Mouse (Mus musculus) G1E (cell line): Measurements from ENCODE around the gene Gm527. TPM values are rescaled to one million over a fixed set of nuclear protein-coding genes. Genes with fewer than 3 reads are reported as not detected.
A peak's percentile ranks its signal among the peaks of the same experiment; 100 is the strongest.

Experiments used
- ATAC-seq: 2 replicates; pipeline ENCODE4 v1.8.0; 2016; ENCODE audit warnings: mild to moderate bottlenecking; ENCODE audit not compliant: insufficient number of reproducible peaks, poor library complexity, low FRiP score, severe bottlenecking; ENCODE audit errors: extremely low read depth
- DNase-seq: peaks from one replicate; pipeline ENCODE4 v3.0.0; 2012; ENCODE audit warnings: low spot score
- H3K27me3 ChIP-seq: 2 replicates; pipeline ENCODE4 v1.6.1; 2012; ENCODE audit warnings: mild to moderate bottlenecking, low read length, inconsistent platforms; ENCODE audit not compliant: insufficient read depth
- H3K36me3 ChIP-seq: replicated peaks from 2 replicates; pipeline ENCODE3; 2012; ENCODE audit warnings: mild to moderate bottlenecking, inconsistent platforms
- H3K4me1 ChIP-seq: 2 replicates; pipeline ENCODE4 v1.6.1; 2012; ENCODE audit warnings: low read depth, low read length, inconsistent platforms, mixed read lengths; ENCODE audit not compliant: insufficient read depth
- H3K4me3 ChIP-seq: 2 replicates; pipeline ENCODE4 v1.5.1; 2012; ENCODE audit warnings: low read depth, mild to moderate bottlenecking, inconsistent platforms, low read length, moderate library complexity, mixed read lengths
- H3K9me3 ChIP-seq: replicated peaks from 2 replicates; pipeline ENCODE4 v1.6.1; 2012; ENCODE audit warnings: inconsistent platforms
- CTCF ChIP-seq: IDR thresholded peaks from 2 replicates; pipeline ENCODE4 v1.5.1; 2012; ENCODE audit warnings: low read depth, low read length, inconsistent platforms, mixed read lengths
- GATA1 ChIP-seq: IDR thresholded peaks from 2 replicates; pipeline ENCODE4 v1.6.1; 2012; ENCODE audit warnings: borderline replicate concordance, low read length, inconsistent platforms, mixed read lengths
- GATA2 ChIP-seq: IDR thresholded peaks from 2 replicates; pipeline ENCODE4 v1.6.1; 2012; ENCODE audit warnings: low read depth, low read length, inconsistent platforms, borderline replicate concordance
- POLR2AphosphoS5 ChIP-seq: IDR thresholded peaks from 2 replicates; pipeline ENCODE4 v1.6.1; 2012; ENCODE audit warnings: low read depth, low read length, inconsistent platforms; ENCODE audit not compliant: insufficient replicate concordance
- TAL1 ChIP-seq: conservative IDR thresholded peaks from 2 replicates; pipeline ENCODE4 v1.6.1; 2012; ENCODE audit warnings: low read depth, low read length, inconsistent platforms, mixed read lengths
- polyA plus RNA-seq: library from polyadenylated mRNA; stranded (reverse); fragments of >175 nt; gene quantifications from 2 replicates; pipeline ENCODE4 v1.2.3, GENCODE M21; 2012
- total RNA-seq, 2 experiments: library from RNA; stranded (forward) in 1 of 2; stranded (reverse) in 1 of 2; fragments of 200-1000 nt in 1 of 2; fragments of >200 nt in 1 of 2; fragmentation: Nextera tagmentation in 1 of 2; gene quantifications; 2 replicates each; pipeline ENCODE4 v1.2.3; 2014 to 2017

Gene Gm527
- total RNA-seq (2014; fragmentation: Nextera tagmentation) (7.1 and 13.8 TPM in 2 replicates), total RNA-seq (2017) (16.6 and 17.0 TPM in 2 replicates), polyA plus RNA-seq (0.75 and 0.89 TPM in 2 replicates)

DNA sequence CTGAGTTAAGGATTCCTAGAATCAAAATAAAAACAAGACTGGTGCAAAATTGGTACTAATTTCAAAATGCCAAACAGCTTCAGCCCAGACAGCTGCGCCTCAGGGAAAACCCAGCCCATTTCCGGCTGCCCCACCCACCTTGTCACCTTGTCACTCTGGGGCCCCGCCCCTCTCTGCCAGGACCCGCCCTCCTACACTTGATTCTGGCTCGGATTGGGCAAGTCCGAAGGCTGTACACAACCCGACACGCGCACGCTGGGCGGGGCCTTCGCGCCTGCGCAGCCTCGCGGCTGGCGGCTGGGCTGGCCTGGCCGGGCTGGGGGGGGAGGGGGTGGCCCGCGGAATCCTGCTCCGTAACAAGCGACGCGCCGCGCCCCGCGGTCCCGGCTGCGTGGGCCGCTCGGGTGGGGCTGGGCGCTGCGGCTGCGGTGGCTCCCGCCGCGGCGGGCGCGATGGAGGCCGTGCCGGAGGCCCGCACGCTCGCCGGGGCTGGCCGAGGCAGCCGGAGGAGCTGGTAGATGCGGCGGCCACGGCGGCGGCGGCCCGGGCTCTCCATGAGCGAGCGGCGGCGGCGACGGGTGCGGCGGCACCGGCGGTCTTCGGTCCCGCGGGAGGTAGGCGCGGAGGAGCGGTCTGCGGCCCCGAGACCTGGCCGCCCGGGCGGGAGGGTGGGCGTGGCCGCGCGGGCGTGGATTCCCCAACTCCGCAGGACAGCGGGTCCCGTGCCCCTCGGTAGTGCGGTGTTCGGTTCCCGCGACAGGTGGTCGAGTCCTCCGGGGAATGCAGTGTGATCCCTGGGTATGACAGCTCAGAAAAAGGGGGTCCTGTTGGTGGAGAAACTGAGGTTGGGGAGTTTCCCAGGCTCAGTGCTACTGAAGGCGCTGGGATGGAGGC is at the start of gene Gm527:
Gene Gm527 (plus strand): TSS at position 329 of the 894 bp plus-strand sequence.
- TF ChIP-seq GATA2: no peak
- TF ChIP-seq POLR2AphosphoS5: no peak
- TF ChIP-seq GATA1: no peak
- TF ChIP-seq CTCF: no peak
- TF ChIP-seq TAL1: no peak
- peak; percentile 100 for ATAC-seq
- peak within 1 kb of the TSS; percentile 79 for H3K4me3 ChIP-seq
- peaks cover 16% of the 10 kb centered on the region for H3K4me1 ChIP-seq
- H3K27me3 ChIP-seq: peaks cover 16% of the 10 kb centered on the region
- no peaks in the 10 kb centered on the region for H3K36me3 ChIP-seq
- no peaks in the 10 kb centered on the region for H3K9me3 ChIP-seq
- DNase-seq: peak; percentile 86

DNA sequence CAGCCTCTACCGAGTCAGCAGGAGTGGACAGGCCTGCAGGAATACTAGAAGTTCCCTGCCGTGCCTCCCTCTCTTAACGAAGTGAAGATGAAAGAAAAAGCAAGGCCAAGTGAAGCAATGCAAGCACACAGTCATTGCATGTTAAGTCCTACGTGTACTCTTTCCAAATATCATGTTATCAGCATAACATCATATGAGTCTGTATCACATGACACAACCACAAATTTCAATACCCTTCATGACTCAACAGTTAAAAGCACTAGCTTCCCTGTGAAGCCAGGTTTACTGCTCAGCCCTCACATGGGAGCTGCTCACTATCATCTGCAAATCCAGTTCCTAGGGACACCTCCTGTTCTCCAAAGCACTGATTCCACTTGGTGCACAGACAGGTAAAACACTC is 46.6 kb upstream of the Gm527 start:
- no peak overlapping the region for H3K4me3 ChIP-seq
- TF ChIP-seq POLR2AphosphoS5: no peak
- TF ChIP-seq CTCF: no peak
- TF ChIP-seq GATA2: no peak
- TF ChIP-seq TAL1: no peak
- no peak for TF ChIP-seq GATA1
- no peaks in the 10 kb centered on the region for H3K27me3 ChIP-seq
- no peaks in the 10 kb centered on the region for H3K4me1 ChIP-seq
- no peaks in the 10 kb centered on the region for H3K36me3 ChIP-seq
- no peaks in the 10 kb centered on the region for H3K9me3 ChIP-seq
- peak; percentile 63 for ATAC-seq
- no peak for DNase-seq

DNA sequence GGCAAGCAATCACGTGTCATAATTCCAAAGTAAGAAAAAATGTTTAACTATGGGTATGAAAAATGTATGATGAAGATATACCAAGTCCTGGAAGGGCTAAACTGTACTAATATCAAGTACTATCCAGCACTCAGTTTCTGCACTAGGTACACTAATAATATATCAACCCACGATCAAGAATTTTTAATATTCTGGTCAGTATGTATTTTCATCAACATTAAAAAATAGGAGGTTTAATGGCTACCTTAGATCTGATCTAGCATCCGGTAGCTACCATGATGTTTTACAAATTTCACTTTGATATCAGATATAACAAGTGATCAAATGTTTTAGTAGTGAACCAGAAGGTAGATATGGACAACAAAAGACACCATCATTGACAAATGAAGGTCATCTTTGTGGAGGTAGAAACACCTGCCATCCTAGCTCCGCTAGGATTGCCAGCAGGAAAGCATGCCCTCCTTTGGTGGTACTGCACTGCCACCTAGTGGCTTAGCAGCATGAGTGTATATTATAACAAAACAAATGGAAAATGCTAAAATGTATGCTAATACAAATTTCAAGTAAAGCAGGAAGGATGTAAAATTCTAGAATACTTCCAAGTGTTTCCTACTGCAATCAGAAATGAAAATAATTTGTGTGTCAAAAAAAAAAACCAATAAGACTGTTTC is 20.5 kb upstream of the Gm527 start:
- Histone ChIP-seq H3K9me3 (no peaks in the 10 kb centered on the region), H3K27me3 (peaks cover 2% of the 10 kb centered on the region; the same call in 1 of the 2 replicates), H3K4me3 (no peak overlapping the region), H3K36me3 (no peaks in the 10 kb centered on the region), H3K4me1 (no peaks in the 10 kb centered on the region)
- TF ChIP-seq GATA1: no peak
- TF ChIP-seq CTCF: peak; percentile 67
- peak; percentile 29 for DNase-seq
- peak; percentile 73 for ATAC-seq

DNA sequence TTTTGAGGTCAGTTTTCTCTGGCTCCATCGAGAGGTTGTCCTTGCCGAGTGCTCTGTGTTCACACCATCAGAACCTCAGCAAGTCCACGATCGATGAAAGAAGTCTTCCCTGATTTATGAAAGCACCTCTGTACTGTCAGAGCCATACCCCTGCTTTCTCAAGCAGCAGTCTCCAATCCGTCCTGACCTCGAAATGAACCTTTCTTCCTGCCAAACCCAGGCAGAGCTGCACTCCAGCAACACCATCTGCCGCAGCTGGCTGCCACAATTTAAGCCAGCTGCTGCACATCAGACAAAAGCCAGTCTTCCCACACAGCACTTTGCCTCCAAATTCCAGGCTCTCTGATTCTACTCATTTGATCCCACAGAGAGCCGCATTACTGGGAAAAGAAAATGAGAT is 15.2 kb upstream of the Gm527 start:
- no peaks in the 10 kb centered on the region for H3K4me1 ChIP-seq
- DNase-seq (no peak), ATAC-seq (no peak)
- H3K27me3 ChIP-seq: peaks cover 6% of the 10 kb centered on the region
- TF ChIP-seq POLR2AphosphoS5 (no peak), CTCF (no peak), TAL1 (no peak), GATA2 (no peak), GATA1 (no peak)
- no peaks in the 10 kb centered on the region for H3K9me3 ChIP-seq
- no peak overlapping the region for H3K4me3 ChIP-seq
- H3K36me3 ChIP-seq: no peaks in the 10 kb centered on the region

DNA sequence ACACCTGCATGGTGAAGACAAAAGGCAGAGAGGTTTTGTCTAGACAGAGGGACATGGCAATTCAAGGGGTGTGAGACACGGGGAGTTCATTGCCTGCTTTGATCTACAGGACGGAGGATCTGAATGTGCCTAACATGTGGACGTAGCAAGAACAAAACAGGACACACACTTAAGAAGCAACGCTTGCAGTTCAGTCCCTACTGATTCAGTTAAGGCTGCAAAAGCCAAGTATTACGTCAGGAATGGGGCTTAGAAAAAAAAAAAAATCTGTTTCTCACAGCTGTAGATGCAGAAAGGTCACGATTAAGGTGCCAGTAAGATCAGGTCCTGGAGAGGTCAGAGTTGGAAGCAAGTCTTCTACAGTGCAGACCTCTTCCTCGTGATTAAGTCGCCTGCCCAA is 14.5 kb upstream of the Gm527 start:
- DNase-seq (no peak), ATAC-seq (no peak)
- H3K9me3 ChIP-seq: no peaks in the 10 kb centered on the region
- no peak for TF ChIP-seq GATA1
- no peak for TF ChIP-seq POLR2AphosphoS5
- no peak for TF ChIP-seq TAL1
- TF ChIP-seq CTCF: no peak
- TF ChIP-seq GATA2: no peak
- H3K4me1 ChIP-seq: no peaks in the 10 kb centered on the region
- H3K36me3 ChIP-seq: no peaks in the 10 kb centered on the region
- H3K27me3 ChIP-seq: peaks cover 6% of the 10 kb centered on the region
- no peak overlapping the region for H3K4me3 ChIP-seq

DNA sequence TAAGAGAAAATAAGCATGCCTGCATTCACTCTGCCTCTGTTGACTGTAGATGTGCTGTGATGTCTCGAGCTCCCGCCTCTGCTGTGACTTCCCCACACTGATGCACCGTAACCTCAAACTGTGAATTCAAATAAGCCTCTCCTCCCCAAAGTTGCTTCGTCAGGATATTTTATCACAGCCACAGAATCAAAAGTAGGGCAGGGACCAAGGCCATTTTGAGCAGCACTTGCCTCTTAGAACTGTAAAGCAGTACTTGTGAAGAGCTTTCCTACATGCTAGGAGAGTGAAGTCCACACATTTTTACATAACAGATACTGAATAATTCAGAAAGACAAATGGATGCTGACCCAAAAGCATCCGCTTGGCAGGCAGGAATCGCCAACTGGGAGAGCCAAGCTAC is 4.7 kb upstream of the Gm527 start:
- DNase-seq (no peak), ATAC-seq (no peak)
- Histone ChIP-seq H3K4me3 (no peak overlapping the region), H3K36me3 (no peaks in the 10 kb centered on the region), H3K27me3 (peaks cover 23% of the 10 kb centered on the region), H3K4me1 (peaks cover 10% of the 10 kb centered on the region), H3K9me3 (no peaks in the 10 kb centered on the region)
- no peak for TF ChIP-seq CTCF
- TF ChIP-seq POLR2AphosphoS5: no peak
- no peak for TF ChIP-seq GATA1
- TF ChIP-seq GATA2: no peak
- TF ChIP-seq TAL1: no peak
